Mouse (Mus musculus) liver, embryonic 11.5 days (tissue): ENCODE data around the gene Fndc4. TPM values are rescaled to one million over a fixed set of nuclear protein-coding genes. Genes with fewer than 3 reads are reported as not detected.

Experiments
- ATAC-seq: fragments of 200-750 bp; cut with Nextera tagmentation; replicated peaks from 2 replicates; pipeline ENCODE4 v1.8.0; 2017; ENCODE audit warnings: moderate number of reproducible peaks, mild to moderate bottlenecking, moderate TSS enrichment, moderate library complexity; ENCODE audit not compliant: low FRiP score
- DNase-seq: peaks from one replicate; pipeline ENCODE4 v3.0.0-alpha.2; 2017; ENCODE audit warnings: low spot score
- H3K27ac ChIP-seq: fragments of 300-500 bp; sonication (generic); 2 replicates; pipeline ENCODE4 v1.5.1; 2014; ENCODE audit warnings: mild to moderate bottlenecking, low read depth, low read length, control low read depth
- H3K27me3 ChIP-seq: fragments of 300-500 bp; sonication (generic); replicated peaks from 2 replicates; pipeline ENCODE4 v1.6.1; 2014; ENCODE audit warnings: low read length, mixed read lengths; ENCODE audit not compliant: control insufficient read depth, insufficient read depth
- H3K36me3 ChIP-seq: fragments of 300-500 bp; sonication (generic); 2 replicates; pipeline ENCODE4 v1.6.1; 2014; ENCODE audit warnings: mild to moderate bottlenecking, low read length, moderate library complexity, mixed read lengths; ENCODE audit not compliant: control insufficient read depth, insufficient read depth
- H3K4me1 ChIP-seq: fragments of 300-500 bp; sonication (generic); replicated peaks from 2 replicates; pipeline ENCODE4 v1.6.1; 2014; ENCODE audit warnings: low read length, mixed read lengths; ENCODE audit not compliant: control insufficient read depth, insufficient read depth
- H3K4me2 ChIP-seq: fragments of 300-500 bp; sonication (generic); 2 replicates; pipeline ENCODE4 v1.6.1; 2014; ENCODE audit warnings: mild to moderate bottlenecking, control low read depth, moderate library complexity
- H3K4me3 ChIP-seq: fragments of 300-500 bp; sonication (generic); 2 replicates; pipeline ENCODE4 v1.5.1; 2014; ENCODE audit warnings: low read depth, low read length, control low read depth
- H3K9ac ChIP-seq: fragments of 300-500 bp; sonication (generic); 2 replicates; pipeline ENCODE4 v1.6.1; 2014; ENCODE audit warnings: low read depth, low read length, control low read depth
- H3K9me3 ChIP-seq: fragments of 300-500 bp; sonication (generic); 2 replicates; pipeline ENCODE4 v1.6.1; 2016; ENCODE audit warnings: low read length, inconsistent platforms, mixed read lengths; ENCODE audit not compliant: control insufficient read depth
- WGBS: fragments of 180-500 bp; shearing (Covaris S2); extraction: QIAGEN DNeasy Blood & Tissue Kit; methylation state at CpG from one replicate; pipeline ENCODE4 v1.1.7; 2014; 5-methylcytosine and 5-hydroxymethylcytosine counted together
- polyA plus RNA-seq: library from polyadenylated mRNA; unstranded; fragments of >200 nt; fragmentation: Nextera tagmentation; extraction: Ambion mirVana; gene quantifications from 2 replicates; pipeline ENCODE4 v1.2.1, GENCODE M21; 2014

The Fndc4 gene
- polyA plus RNA-seq, 1 experiment from 2014 or later = 24.2 TPM

DNA sequence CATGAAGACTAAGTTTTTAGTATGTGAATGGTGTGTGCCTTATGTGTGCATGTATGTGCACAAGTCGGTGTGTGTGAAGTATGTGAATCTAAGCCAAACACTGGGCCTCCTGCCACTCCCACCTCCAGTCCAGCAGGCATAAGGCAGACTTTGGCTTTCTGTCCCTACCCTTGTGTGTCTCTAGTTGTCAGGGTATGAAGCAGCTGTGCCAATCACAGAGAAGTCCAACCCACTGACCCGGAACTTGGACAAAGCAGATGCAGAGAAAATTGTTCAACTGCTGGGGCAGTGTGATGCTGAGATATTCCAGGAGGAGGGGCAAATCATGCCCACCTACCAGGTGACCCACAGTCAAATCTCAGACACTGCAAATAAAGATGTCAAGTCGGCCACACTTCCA lies 2.1 kb upstream of the Fndc4 start:
- Histone ChIP-seq H3K27me3 (no peaks in the 10 kb centered on the region), H3K4me3 (no peak overlapping the region), H3K9ac (no peak overlapping the region), H3K9me3 (no peaks in the 10 kb centered on the region), H3K36me3 (no peaks in the 10 kb centered on the region; the same call in 1 of the 2 replicates), H3K27ac (no peak overlapping the region), H3K4me1 (peaks cover 10% of the 10 kb centered on the region; the same call in 1 of the 2 replicates), H3K4me2 (peak overlapping the region; percentile 28; the same call in 1 of the 2 replicates)
- DNase-seq (no peak), ATAC-seq (no peak)
- 71% methylated on average over 3 of the region's 3 CpGs for WGBS

DNA sequence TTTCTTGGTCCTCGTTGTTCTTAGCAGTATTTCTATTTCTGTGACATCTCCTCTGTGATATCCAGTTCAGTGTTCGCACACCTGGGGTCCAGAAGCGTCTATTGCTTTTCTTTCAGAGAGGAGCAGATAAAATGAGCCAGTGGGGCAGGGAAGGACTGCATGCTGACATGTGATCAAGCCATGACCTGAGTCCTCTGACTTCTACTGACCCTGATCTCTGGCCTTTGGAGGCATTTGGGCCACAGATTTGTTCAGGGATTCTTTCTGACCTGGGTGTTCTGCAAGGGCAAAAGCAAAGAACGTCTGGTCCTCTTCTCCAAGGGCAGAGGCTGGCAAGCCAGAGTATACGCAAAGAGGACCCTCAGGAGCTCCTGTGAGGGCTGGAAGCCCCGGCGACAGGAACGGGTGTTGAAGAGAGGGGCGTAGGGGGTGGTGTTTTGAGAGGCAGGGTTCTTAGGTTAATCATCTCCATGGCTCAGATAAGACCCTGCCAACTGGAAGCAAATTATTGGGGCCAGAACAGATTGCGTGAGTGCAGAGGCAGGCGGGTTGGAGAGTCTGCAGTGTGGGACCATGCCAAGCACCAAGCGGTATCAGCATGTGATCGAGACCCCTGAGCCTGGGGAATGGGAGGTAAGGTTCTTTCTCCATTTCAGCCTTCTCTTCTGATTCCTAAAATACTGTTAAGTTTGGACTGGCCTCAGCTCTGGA lies 1.3 kb upstream of the Fndc4 start, which contains the start of gene Gckr:
Gckr (plus strand) TSS at position 397 of the 711 bp plus-strand sequence.
- no peaks in the 10 kb centered on the region for H3K27me3 ChIP-seq

DNA sequence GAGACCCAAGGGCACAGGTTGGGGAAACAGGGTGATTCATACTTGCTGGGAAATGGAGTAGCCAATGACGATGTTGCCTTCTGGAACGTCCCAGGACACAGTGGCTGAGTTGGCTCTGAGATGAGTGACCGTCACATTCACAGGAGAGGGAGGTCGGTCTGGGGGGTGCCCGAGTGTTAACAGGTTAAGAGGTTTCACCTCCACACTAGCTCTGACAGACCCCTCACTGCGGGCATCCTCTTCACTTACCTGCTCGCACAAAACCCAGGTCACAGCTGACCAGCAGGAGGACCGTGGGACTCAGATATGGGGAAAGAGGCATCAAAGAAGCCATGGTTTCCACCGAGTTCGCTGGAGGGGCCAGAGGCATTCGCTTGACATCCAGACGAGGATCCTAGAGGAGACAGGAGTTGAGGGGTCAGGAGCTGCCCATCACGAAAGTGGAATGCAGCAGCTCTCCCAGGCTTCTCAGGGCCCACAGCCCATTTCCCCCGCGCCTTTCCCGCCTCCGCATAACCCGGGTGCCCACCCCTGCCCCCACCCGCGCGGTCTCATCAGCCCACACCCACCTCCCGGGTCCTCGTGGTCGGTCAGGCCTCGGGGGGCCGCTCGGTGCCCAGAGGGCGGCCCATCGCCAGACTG lies 795 bp downstream of the Fndc4 start:
- H3K9ac ChIP-seq = peak overlapping the region; percentile 73
- WGBS = 11% methylated on average over 27 of the region's 29 CpGs
- no peaks in the 10 kb centered on the region; the same call in 1 of the 2 replicates for H3K36me3 ChIP-seq
- peak overlapping the region; percentile 71 for H3K4me3 ChIP-seq
- peaks cover 15% of the 10 kb centered on the region for H3K4me1 ChIP-seq
- no peak overlapping the region for H3K27ac ChIP-seq
- H3K27me3 ChIP-seq = no peaks in the 10 kb centered on the region
- H3K4me2 ChIP-seq = peak overlapping the region; percentile 97
- DNase-seq (peak; percentile 35), ATAC-seq (0 out of 2 replicates have a peak, but pooled peaks have one; percentile 3)
- H3K9me3 ChIP-seq = no peaks in the 10 kb centered on the region

More for the DNA sequence above, 1.3 kb upstream of the Fndc4 start, which contains the start of gene Gckr:
- DNase-seq = no peak
- no peak for ATAC-seq
- H3K27ac ChIP-seq = no peak within 1 kb of the TSS
- H3K4me1 ChIP-seq = peaks cover 10% of the 10 kb centered on the region; the same call in 1 of the 2 replicates
- no peaks in the 10 kb centered on the region; the same call in 1 of the 2 replicates for H3K36me3 ChIP-seq
- H3K9me3 ChIP-seq = no peaks in the 10 kb centered on the region
- no peak within 1 kb of the TSS for H3K9ac ChIP-seq
- H3K4me3 ChIP-seq = no peak within 1 kb of the TSS
- H3K4me2 ChIP-seq = peak within 1 kb of the TSS; percentile 28; the same call in 1 of the 2 replicates
- 52% methylated on average over 13 of the region's 13 CpGs for WGBS

DNA sequence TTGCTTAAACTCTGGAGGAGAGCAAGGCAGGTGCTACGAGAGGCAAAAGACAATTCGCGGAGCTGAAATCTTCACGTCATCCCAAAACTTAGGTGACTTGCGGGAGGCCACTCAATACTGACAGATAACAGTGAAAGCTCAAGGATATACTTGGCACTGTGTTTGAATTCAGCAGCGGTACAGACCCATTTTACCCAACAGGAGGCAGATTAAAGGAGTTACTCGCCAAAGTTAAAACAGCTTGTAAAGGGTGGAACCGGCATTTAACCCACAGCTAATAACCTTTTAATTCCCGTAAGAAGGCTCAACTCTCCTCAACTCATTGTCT lies 4.6 kb downstream of the Fndc4 start:
- 6% methylated on average over 9 of the region's 9 CpGs for WGBS
- Histone ChIP-seq H3K4me2 (peak overlapping the region; percentile 84), H3K9ac (peak overlapping the region; percentile 52), H3K9me3 (no peaks in the 10 kb centered on the region), H3K27me3 (no peaks in the 10 kb centered on the region), H3K4me1 (peaks cover 20% of the 10 kb centered on the region), H3K27ac (peak overlapping the region; percentile 40; the same call in 1 of the 2 replicates), H3K4me3 (peak overlapping the region; percentile 60), H3K36me3 (no peaks in the 10 kb centered on the region; the same call in 1 of the 2 replicates)
- ATAC-seq (peak; percentile 50; the same call in 1 of the 2 replicates), DNase-seq (no peak)

DNA sequence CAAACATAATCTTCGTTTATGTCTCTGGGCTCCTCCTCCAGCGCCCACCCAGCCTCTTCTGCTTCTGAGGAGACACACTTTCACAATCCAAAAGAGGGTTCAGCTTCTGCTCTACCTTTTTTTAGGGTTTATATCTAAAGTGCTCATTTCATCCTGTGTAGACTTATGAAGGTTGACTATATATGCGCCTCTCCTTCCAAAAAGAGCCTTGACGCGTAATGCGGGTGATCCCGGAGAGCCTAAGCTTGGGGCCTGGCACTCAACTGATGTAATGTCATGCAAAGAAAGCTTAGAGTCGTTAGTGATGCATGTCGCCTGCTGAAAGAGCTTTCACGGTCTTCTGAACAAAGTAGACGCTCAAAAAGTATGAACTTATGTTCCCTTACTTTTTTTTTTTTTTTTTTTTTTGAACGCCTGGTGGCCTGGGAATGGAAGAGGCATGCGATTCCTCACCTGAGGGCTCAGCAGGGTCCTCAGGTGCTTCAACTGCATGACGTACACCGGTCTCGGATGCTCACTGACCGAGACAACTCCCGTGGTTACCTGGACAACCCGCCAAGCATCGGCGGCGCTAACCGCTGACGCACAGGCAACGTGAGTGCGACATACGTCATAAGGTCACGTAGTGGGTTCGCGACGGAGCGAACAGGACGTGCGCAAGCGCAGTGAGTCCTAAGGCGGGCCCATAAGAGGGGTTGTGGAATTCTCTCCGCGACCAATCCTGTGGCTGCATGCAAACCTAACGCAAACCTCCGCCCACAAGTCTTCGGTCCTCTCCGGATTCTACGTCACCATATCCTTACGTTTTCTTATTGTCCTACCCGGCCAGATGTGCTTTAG lies 5.1 kb downstream of the Fndc4 start, which contains the start of gene Ift172:
Ift172 (minus strand) TSS at position 596 of the 840 bp plus-strand sequence.
- Histone ChIP-seq H3K9me3 (no peaks in the 10 kb centered on the region), H3K27me3 (no peaks in the 10 kb centered on the region), H3K4me2 (peak within 1 kb of the TSS; percentile 84), H3K9ac (peak within 1 kb of the TSS; percentile 55), H3K27ac (peak within 1 kb of the TSS; percentile 40; the same call in 1 of the 2 replicates), H3K4me1 (peaks cover 20% of the 10 kb centered on the region), H3K4me3 (peak within 1 kb of the TSS; percentile 60), H3K36me3 (no peaks in the 10 kb centered on the region; the same call in 1 of the 2 replicates)
- DNase-seq = peak; percentile 88
- WGBS = 3% methylated on average over 45 of the region's 45 CpGs
- peak; percentile 95 for ATAC-seq

DNA sequence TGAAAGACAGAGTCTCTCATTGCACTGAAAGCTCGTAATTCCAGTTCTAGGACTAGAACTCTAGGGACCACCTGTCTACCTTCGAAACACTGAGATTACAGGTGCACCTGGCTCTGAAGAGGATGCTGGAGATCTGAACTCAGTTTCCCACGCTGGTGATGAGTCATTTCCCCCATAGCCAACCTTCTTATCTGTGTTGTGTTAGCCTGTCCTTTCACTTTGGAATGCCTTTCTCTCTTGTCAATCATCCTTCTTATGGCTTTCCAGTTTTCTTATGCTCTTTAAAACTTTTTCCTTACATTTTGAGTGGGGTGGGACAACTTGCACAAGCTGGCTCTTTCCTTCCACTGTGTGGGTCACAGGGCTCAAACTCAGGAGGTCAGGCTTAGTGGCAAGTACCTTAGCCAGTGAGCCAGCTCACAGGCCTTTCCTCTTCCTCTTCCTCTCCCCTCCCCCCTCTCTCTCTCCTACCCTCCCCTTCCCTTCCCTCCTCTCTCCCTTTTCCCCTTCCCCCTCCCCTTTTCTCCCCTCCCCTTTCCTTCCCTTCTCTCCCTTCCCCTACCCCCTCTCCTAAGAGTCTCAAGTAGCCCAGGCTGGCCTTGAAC lies 6.2 kb downstream of the Fndc4 start:
- Histone ChIP-seq H3K4me2 (peak overlapping the region; percentile 84), H3K4me1 (peaks cover 13% of the 10 kb centered on the region; the same call in 1 of the 2 replicates), H3K36me3 (no peaks in the 10 kb centered on the region; the same call in 1 of the 2 replicates), H3K9me3 (no peaks in the 10 kb centered on the region), H3K27ac (no peak overlapping the region), H3K27me3 (no peaks in the 10 kb centered on the region), H3K9ac (no peak overlapping the region; the same call in 1 of the 2 replicates), H3K4me3 (no peak overlapping the region)
- ATAC-seq (no peak), DNase-seq (no peak)
- WGBS = 61% methylated on average over 3 of the region's 3 CpGs

DNA sequence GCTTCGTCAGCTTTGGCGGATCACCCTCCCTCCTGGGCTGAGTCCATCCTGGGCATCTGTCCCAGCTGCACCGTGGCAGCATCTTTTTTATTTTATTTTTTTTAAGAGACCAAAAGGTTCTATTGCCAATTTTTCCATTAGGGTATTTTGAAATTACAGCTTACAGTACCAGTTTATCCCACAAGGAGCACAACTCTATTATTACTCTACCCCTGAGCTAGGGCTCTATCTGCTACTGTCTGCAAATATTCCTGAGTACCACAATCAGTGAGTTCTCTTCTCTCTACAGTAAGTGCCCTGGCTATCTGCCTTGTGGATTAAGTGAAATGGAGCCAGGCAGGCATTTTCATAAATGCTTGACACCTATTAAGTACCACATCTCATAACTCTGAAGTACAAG lies 7.2 kb downstream of the Fndc4 start:
- no peak overlapping the region for H3K4me2 ChIP-seq

DNA sequence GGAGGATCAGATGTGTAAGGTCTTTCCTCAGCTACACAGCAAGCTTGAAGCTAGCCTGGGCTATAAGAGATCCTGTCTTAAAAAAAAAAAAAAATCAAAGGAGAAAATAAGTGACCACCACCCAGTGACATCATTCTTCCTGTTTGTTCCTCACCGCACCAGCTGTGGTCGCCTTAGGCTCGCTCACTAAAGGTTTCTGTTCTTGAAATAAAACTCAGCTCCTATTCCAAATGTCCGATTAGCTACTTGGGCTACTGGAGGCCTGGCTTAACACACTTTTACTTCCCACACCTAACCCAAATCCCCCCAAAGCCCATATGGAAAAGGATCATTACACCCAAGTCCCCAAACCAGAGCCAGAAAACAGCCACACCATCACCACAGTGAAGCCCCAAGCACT lies 7.7 kb downstream of the Fndc4 start:
- 38% methylated on average over 4 of the region's 4 CpGs for WGBS
- DNase-seq (no peak), ATAC-seq (no peak)
- no peak overlapping the region for H3K4me3 ChIP-seq
- H3K4me1 ChIP-seq = peaks cover 10% of the 10 kb centered on the region; the same call in 1 of the 2 replicates
- no peaks in the 10 kb centered on the region for H3K9me3 ChIP-seq
- no peak overlapping the region for H3K27ac ChIP-seq
- H3K9ac ChIP-seq = no peak overlapping the region
- no peaks in the 10 kb centered on the region for H3K27me3 ChIP-seq
- no peaks in the 10 kb centered on the region for H3K36me3 ChIP-seq
- no peak overlapping the region for H3K4me2 ChIP-seq

More for the DNA sequence above, 7.2 kb downstream of the Fndc4 start:
- ATAC-seq (no peak), DNase-seq (no peak)
- Histone ChIP-seq H3K36me3 (no peaks in the 10 kb centered on the region; the same call in 1 of the 2 replicates), H3K9ac (no peak overlapping the region), H3K4me3 (no peak overlapping the region), H3K4me1 (peaks cover 10% of the 10 kb centered on the region; the same call in 1 of the 2 replicates), H3K27ac (no peak overlapping the region), H3K9me3 (no peaks in the 10 kb centered on the region), H3K27me3 (no peaks in the 10 kb centered on the region)
- 69% methylated on average over 3 of the region's 3 CpGs for WGBS
